Mouse (Mus musculus) liver, embryonic 14.5 days (tissue): ENCODE data around the gene Cldnd2. TPM values are rescaled to one million over a fixed set of nuclear protein-coding genes. Genes with fewer than 3 reads are reported as not detected.

Experiments used
- ATAC-seq: fragments of 200-750 bp; cut with Nextera tagmentation; 2 replicates; pipeline ENCODE4 v1.8.0; 2017; ENCODE audit warnings: moderate number of reproducible peaks, mild to moderate bottlenecking, moderate library complexity; ENCODE audit not compliant: insufficient read depth
- DNase-seq, 3 experiments: peaks; one replicate each; pipeline ENCODE4 v3.0.0-alpha.2; 2012 to 2013; ENCODE audit warnings: low read depth in 3 of 3, low spot score in 3 of 3
- H3K27ac ChIP-seq: fragments of 300-500 bp; sonication (generic); 2 replicates; pipeline ENCODE4 v1.5.1; 2014; ENCODE audit warnings: moderate library complexity, mild to moderate bottlenecking, control low read depth, inconsistent platforms
- H3K27me3 ChIP-seq: fragments of 300-500 bp; sonication (generic); 2 replicates; pipeline ENCODE4 v1.6.1; 2014; ENCODE audit warnings: mild to moderate bottlenecking, low read length, moderate library complexity; ENCODE audit not compliant: control insufficient read depth, insufficient read depth
- H3K36me3 ChIP-seq: fragments of 300-500 bp; sonication (generic); replicated peaks from 2 replicates; pipeline ENCODE4 v1.6.1; 2014; ENCODE audit warnings: low read depth; ENCODE audit not compliant: control insufficient read depth, insufficient read depth
- H3K4me1 ChIP-seq, 2 experiments: fragments of 200-500 bp in 1 of 2; fragments of 300-500 bp in 1 of 2; sonication (generic) in 1 of 2; replicated peaks; 2 replicates each; pipeline ENCODE4 v1.6.1; 2012 to 2014; ENCODE audit warnings: antibody characterized with exemption in 1 of 2, inconsistent platforms in 1 of 2, low read length in 1 of 2; ENCODE audit not compliant: control insufficient read depth in 2 of 2, insufficient read depth in 2 of 2
- H3K4me2 ChIP-seq: fragments of 300-500 bp; sonication (generic); 2 replicates; pipeline ENCODE4 v1.6.1; 2014; ENCODE audit warnings: low read depth, mild to moderate bottlenecking, control low read depth, moderate library complexity
- H3K4me3 ChIP-seq, 2 experiments: fragments of 200-500 bp in 1 of 2; fragments of 300-500 bp in 1 of 2; sonication (generic) in 1 of 2; 2 replicates each; pipeline ENCODE4 v1.5.1; 2012 to 2014; ENCODE audit warnings: low read depth in 2 of 2, low read length in 2 of 2, mild to moderate bottlenecking in 2 of 2, control low read depth in 1 of 2, inconsistent platforms in 1 of 2, moderate library complexity in 1 of 2; ENCODE audit not compliant: insufficient read depth in 1 of 2
- H3K9ac ChIP-seq: fragments of 300-500 bp; sonication (generic); replicated peaks from 2 replicates; pipeline ENCODE4 v1.6.1; 2014; ENCODE audit warnings: mild to moderate bottlenecking, control low read depth, moderate library complexity
- H3K9me3 ChIP-seq: fragments of 300-500 bp; sonication (generic); 2 replicates; pipeline ENCODE4 v1.6.1; 2016; ENCODE audit warnings: low read length, mixed read lengths; ENCODE audit not compliant: control insufficient read depth
- CTCF ChIP-seq: IDR thresholded peaks from 2 replicates; pipeline ENCODE4 v1.5.1; 2016; ENCODE audit warnings: antibody characterized with exemption, low read depth, control low read depth
- EP300 ChIP-seq: IDR thresholded peaks from 2 replicates; pipeline ENCODE4 v1.6.1; 2016; ENCODE audit warnings: antibody characterized with exemption, low read depth
- WGBS: fragments of 180-500 bp; shearing (Covaris S2); extraction: QIAGEN DNeasy Blood & Tissue Kit; methylation state at CpG from one replicate; pipeline ENCODE4 v1.1.7; 2014; ENCODE audit not compliant: insufficient replicate concordance; 5-methylcytosine and 5-hydroxymethylcytosine counted together
- polyA plus RNA-seq, 2 experiments: library from polyadenylated mRNA; depleted of rRNA in 1 of 2; stranded (reverse) in 1 of 2; unstranded in 1 of 2; fragments of >200 nt; fragmentation: Nextera tagmentation in 1 of 2; extraction: Ambion mirVana in 1 of 2; gene quantifications; 2 replicates each; pipeline versions ENCODE4 v1.2.1 to v1.2.3; 2012 to 2014

Cldnd2 gene
- polyA plus RNA-seq, 2 experiments, result not detected

GRCm38 (mm10) chr7:43463976-43464375 is 23.4 kb downstream of the Cldnd2 start:
- no peak overlapping the region for H3K9ac ChIP-seq
- no peak overlapping the region for H3K4me2 ChIP-seq
- no peak overlapping the region for H3K27ac ChIP-seq
- DNase-seq (no peak), ATAC-seq (no peak)
- H3K4me1 ChIP-seq, result peaks cover 5 to 8% of the 10 kb centered on the region in 2 experiments; a peak in 2 of 4 replicates
- no peaks in the 10 kb centered on the region for H3K27me3 ChIP-seq
- H3K9me3 ChIP-seq, result no peaks in the 10 kb centered on the region
- WGBS, result 65% methylated on average over 7 of the region's 7 CpGs
- no peaks in the 10 kb centered on the region for H3K36me3 ChIP-seq
- TF ChIP-seq EP300, result no peak
- no peak for TF ChIP-seq CTCF
- H3K4me3 ChIP-seq, result no peak overlapping the region

- H3K27ac ChIP-seq, result no peak overlapping the region
- H3K27me3 ChIP-seq, result no peaks in the 10 kb centered on the region
- H3K4me2 ChIP-seq, result peak overlapping the region; percentile 94
- ATAC-seq (no peak), DNase-seq (no peak)
- H3K36me3 ChIP-seq, result no peaks in the 10 kb centered on the region
- H3K4me1 ChIP-seq, result peaks cover 5 to 8% of the 10 kb centered on the region in 2 experiments; a peak in 2 of 4 replicates
- no peak for TF ChIP-seq CTCF
- no peak for TF ChIP-seq EP300
- H3K4me3 ChIP-seq, result peak overlapping the region; percentile 6 to 61; a peak in 2 of 4 replicates
- WGBS, result 4% methylated on average over 35 of the region's 35 CpGs
- no peaks in the 10 kb centered on the region for H3K9me3 ChIP-seq
- peak overlapping the region; percentile 11; the same call in 1 of the 2 replicates for H3K9ac ChIP-seq
Measured at GRCm38 (mm10) chr7:43464864-43465343, 24.3 kb downstream of the Cldnd2 start.

GRCm38 (mm10) chr7:43465344-43466098 is 24.9 kb downstream of the Cldnd2 start:
- under 1% methylated on average over 33 of the region's 33 CpGs for WGBS
- H3K4me2 ChIP-seq, result peak overlapping the region; percentile 94
- H3K9ac ChIP-seq, result peak overlapping the region; percentile 11; the same call in 1 of the 2 replicates
- H3K36me3 ChIP-seq, result no peaks in the 10 kb centered on the region
- ATAC-seq (peak; percentile 89), DNase-seq (peak; percentile 80 to 90 (median 80))
- H3K27me3 ChIP-seq, result no peaks in the 10 kb centered on the region
- TF ChIP-seq EP300 (no peak), CTCF (peak; percentile 23; the same call in 1 of the 2 replicates)
- peak overlapping the region; percentile 61 to 66 for H3K4me3 ChIP-seq
- no peak overlapping the region for H3K27ac ChIP-seq
- peaks cover 5 to 8% of the 10 kb centered on the region in 2 experiments; a peak in 2 of 4 replicates for H3K4me1 ChIP-seq
- H3K9me3 ChIP-seq, result no peaks in the 10 kb centered on the region

GRCm38 (mm10) chr7:43466099-43466694 is 25.6 kb downstream of the Cldnd2 start:
- H3K4me1 ChIP-seq, result peaks cover 5 to 8% of the 10 kb centered on the region in 2 experiments; a peak in 2 of 4 replicates
- no peaks in the 10 kb centered on the region for H3K9me3 ChIP-seq
- DNase-seq, result peak; percentile 53 to 56 (median 54)
- H3K9ac ChIP-seq, result peak overlapping the region; percentile 25; the same call in 1 of the 2 replicates
- peak; percentile 46 for ATAC-seq
- peak overlapping the region; percentile 94 for H3K4me2 ChIP-seq
- peak overlapping the region; percentile 61 to 66 for H3K4me3 ChIP-seq
- WGBS, result under 1% methylated on average over 33 of the region's 33 CpGs
- H3K36me3 ChIP-seq, result no peaks in the 10 kb centered on the region
- no peak overlapping the region for H3K27ac ChIP-seq
- TF ChIP-seq EP300 (no peak), CTCF (peak; percentile 95)
- H3K27me3 ChIP-seq, result no peaks in the 10 kb centered on the region

GRCm38 (mm10) chr7:43470373-43470772 is 29.8 kb downstream of the Cldnd2 start:
- H3K4me3 ChIP-seq, result no peak overlapping the region
- ATAC-seq (no peak), DNase-seq (no peak)
- peaks cover 3 to 8% of the 10 kb centered on the region in 2 experiments; a peak in 2 of 4 replicates for H3K4me1 ChIP-seq
- H3K9me3 ChIP-seq, result no peaks in the 10 kb centered on the region
- H3K27me3 ChIP-seq, result peaks cover 5% of the 10 kb centered on the region
- H3K36me3 ChIP-seq, result no peaks in the 10 kb centered on the region
- H3K4me2 ChIP-seq, result no peak overlapping the region
- TF ChIP-seq EP300, result no peak
- peak; percentile 73 for TF ChIP-seq CTCF
- no peak overlapping the region for H3K9ac ChIP-seq
- no peak overlapping the region for H3K27ac ChIP-seq
- WGBS, result 32% methylated on average over 8 of the region's 8 CpGs
